7 mouse cellular contexts compared by ENCODE assay signal in genomic region chr2:37516922-37517462, GRCm38 (mm10). TPM values are rescaled to one million over a fixed set of nuclear protein-coding genes. Genes with fewer than 3 reads are reported as not detected.
A peak's percentile ranks its signal among the peaks of the same experiment; 100 is the strongest.
DNase-seq lines count a peak whose midpoint lies in the region; ATAC-seq and TF ChIP-seq lines count a peak whose summit lies in the region.

No protein-coding gene starts in this region.

- peaks cover 24% of the 10 kb centered on the region for H3K36me3 ChIP-seq in forebrain, embryonic 14.5 days (ENCODE audit: control insufficient read depth, insufficient read depth, low read length)
- no peaks in the 10 kb centered on the region for H3K36me3 ChIP-seq in midbrain, postnatal 0 days (ENCODE audit: insufficient read depth, low read length)

- no peaks in the 10 kb centered on the region for H3K9me3 ChIP-seq in forebrain, embryonic 14.5 days (replicated peaks; ENCODE audit: control insufficient read depth, low read length)
- H3K9me3 ChIP-seq in midbrain, postnatal 0 days (ENCODE audit: low read length): no peaks in the 10 kb centered on the region

- peaks cover 2% of the 10 kb centered on the region; the same call in 1 of the 2 replicates for H3K4me1 ChIP-seq in forebrain, embryonic 14.5 days (ENCODE audit: control insufficient read depth, insufficient read depth, low read length)
- no peaks in the 10 kb centered on the region for H3K4me1 ChIP-seq in midbrain, postnatal 0 days (ENCODE audit: insufficient read depth, low read length)

- H3K4me2 ChIP-seq in forebrain, embryonic 14.5 days (ENCODE audit: low read length): peak overlapping the region; percentile 50
- H3K4me2 ChIP-seq in midbrain, postnatal 0 days (ENCODE audit: low read depth, low read length, poor library complexity, severe bottlenecking): peak overlapping the region; percentile 59

- peak overlapping the region; percentile 61 for H3K27ac ChIP-seq in forebrain, embryonic 14.5 days (ENCODE audit: low read depth, low read length)
- H3K27ac ChIP-seq in midbrain, postnatal 0 days (ENCODE audit: low read depth, low read length): peak overlapping the region; percentile 76

- H3K27me3 ChIP-seq in forebrain, embryonic 14.5 days (replicated peaks; ENCODE audit: control insufficient read depth, insufficient read depth, low read length): no peaks in the 10 kb centered on the region
- no peaks in the 10 kb centered on the region for H3K27me3 ChIP-seq in midbrain, postnatal 0 days (ENCODE audit: insufficient read depth, low read length)

- DNase-seq in layer of hippocampus, adult 9-11 months: peak; percentile 18
- DNase-seq in layer of hippocampus, postnatal 25 days (ENCODE audit: extremely low spot score in 1 of 2, low spot score in 1 of 2): no peak
- DNase-seq in cerebellum, adult 18-20 months: peak; percentile 66 to 80
- DNase-seq in forebrain, embryonic 14.5 days (ENCODE audit: low spot score): peak; percentile 66
- peak; percentile 69 for DNase-seq in midbrain, postnatal 0 days (ENCODE audit: low spot score)
- DNase-seq in ovary, postnatal 36 days (ENCODE audit: low spot score): no peak

- peak; percentile 75 for ATAC-seq in forebrain, embryonic 14.5 days
- peak; percentile 79 for ATAC-seq in midbrain, postnatal 0 days (ENCODE audit: low FRiP score)
- no peak for ATAC-seq in CD4-positive, CD25-positive, alpha-beta regulatory T cell, adult 4 months

- 32% methylated on average over 4 of the region's 4 CpGs for WGBS in forebrain, embryonic 14.5 days
- 6% methylated on average over 4 of the region's 4 CpGs for WGBS in midbrain, postnatal 0 days

- peak; percentile 75 for TF ChIP-seq CTCF in midbrain, postnatal 0 days (IDR thresholded peaks at IDR 0.05)

- peak overlapping the region; percentile 27 for H3K4me3 ChIP-seq in forebrain, embryonic 14.5 days (ENCODE audit: low read depth, low read length)
- H3K4me3 ChIP-seq in midbrain, postnatal 0 days (ENCODE audit: low read depth, low read length): peak overlapping the region; percentile 38

- H3K9ac ChIP-seq in forebrain, embryonic 14.5 days (ENCODE audit: low read length): peak overlapping the region; percentile 64
- peak overlapping the region; percentile 25 for H3K9ac ChIP-seq in midbrain, postnatal 0 days (replicated peaks; ENCODE audit: low read length, poor library complexity, severe bottlenecking)

RNA-seq across cellular contexts. Expression of gene Gpr21, which starts 0.9 kb away (rescaled TPM):
- total RNA-seq in layer of hippocampus, postnatal 25 days (2021): 1 to 10 TPM; 1.8 to 3.7 TPM
- 20.4 and 25.9 TPM in 2 replicates for polyA plus RNA-seq in forebrain, embryonic 14.5 days (2014; fragmentation: Nextera tagmentation; extraction: Ambion mirVana)
- 35.6 and 46.5 TPM in 2 replicates for total RNA-seq in midbrain, postnatal 0 days (2014; rRNA removed)
- 8.3 and 10.0 TPM in 2 replicates for polyA plus RNA-seq in midbrain, postnatal 0 days (2015; fragmentation: Nextera tagmentation; extraction: Ambion mirVana)
- 1 to 10 TPM in 1 of 2 experiments, under 1 TPM in 1; 0.90 to 1.1 TPM for polyA plus RNA-seq in CD4-positive, CD25-positive, alpha-beta regulatory T cell, adult 4 months (2017; shearing (Covaris generic))

Comparison
In these comparisons a context has a peak if more than half of its experiments do, and no peak if none do; other contexts are left out.
1. DNase-seq: peak in layer of hippocampus, adult 9-11 months (single experiment), cerebellum, adult 18-20 months (2 of 2), forebrain, embryonic 14.5 days (single experiment) and midbrain, postnatal 0 days (single experiment); none in layer of hippocampus, postnatal 25 days (0 of 2) and ovary, postnatal 36 days (single experiment).